Mouse (Mus musculus): Measurements from ENCODE around the gene Impdh1. TPM values are rescaled to one million over a fixed set of nuclear protein-coding genes. Genes with fewer than 3 reads are reported as not detected.
"Not testable (repeated sequence)": the region's sequence is repeated elsewhere in the genome, so short reads cannot be mapped to it uniquely, and the experiment has no call there.

The Impdh1 gene
- polyA plus RNA-seq, 1 experiment from 2014 or later = 84.1 TPM

- Histone ChIP-seq H3K36me3 (no peaks in the 10 kb centered on the region), H3K27me3 (replicated peaks) (no peaks in the 10 kb centered on the region), H3K4me3 (replicated peaks) (no peak overlapping the region), H3K4me1 (no peaks in the 10 kb centered on the region), H3K27ac (replicated peaks) (no peak overlapping the region), H3K9ac (replicated peaks) (no peak overlapping the region), H3K9me3 (replicated peaks) (no peaks in the 10 kb centered on the region), H3K4me2 (no peak overlapping the region)
- 42% methylated on average over 2 of the region's 2 CpGs for WGBS
- ATAC-seq (ENCODE audit: low FRiP score) = no peak
Observed at GRCm38 (mm10) chr6:29240806-29241205, 24.6 kb upstream of the Impdh1 start.

DNA sequence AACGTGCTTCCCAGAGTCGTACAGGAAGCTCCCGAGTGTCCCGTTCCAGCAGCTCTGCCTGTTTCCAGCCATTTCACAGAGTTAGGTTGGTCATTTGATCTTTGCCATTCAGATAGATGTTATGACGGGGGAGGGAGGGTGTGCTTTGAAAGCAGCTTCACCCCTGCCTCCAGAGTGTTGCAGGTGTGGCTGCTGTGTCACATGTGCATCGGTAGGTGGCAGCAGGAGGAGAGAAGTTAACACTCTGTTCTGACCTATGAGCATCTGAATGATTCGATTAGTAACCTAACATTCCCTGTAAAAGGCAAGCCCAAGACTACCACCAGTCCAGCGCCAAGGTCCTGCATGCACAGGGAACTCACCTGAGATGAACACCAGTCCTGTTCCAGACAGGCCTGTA is 18.1 kb upstream of the Impdh1 start:
- no peaks in the 10 kb centered on the region for H3K4me1 ChIP-seq
- H3K27ac ChIP-seq (replicated peaks) = no peak overlapping the region
- ATAC-seq (ENCODE audit: low FRiP score) = 0 out of 2 replicates have a peak, but pooled peaks have one; percentile 38
- H3K36me3 ChIP-seq = no peaks in the 10 kb centered on the region
- H3K4me2 ChIP-seq = no peak overlapping the region
- H3K9me3 ChIP-seq (replicated peaks) = no peaks in the 10 kb centered on the region
- 54% methylated on average over 8 of the region's 8 CpGs for WGBS
- H3K27me3 ChIP-seq (replicated peaks) = no peaks in the 10 kb centered on the region
- H3K4me3 ChIP-seq (replicated peaks) = no peak overlapping the region
- no peak overlapping the region for H3K9ac ChIP-seq (replicated peaks)

DNA sequence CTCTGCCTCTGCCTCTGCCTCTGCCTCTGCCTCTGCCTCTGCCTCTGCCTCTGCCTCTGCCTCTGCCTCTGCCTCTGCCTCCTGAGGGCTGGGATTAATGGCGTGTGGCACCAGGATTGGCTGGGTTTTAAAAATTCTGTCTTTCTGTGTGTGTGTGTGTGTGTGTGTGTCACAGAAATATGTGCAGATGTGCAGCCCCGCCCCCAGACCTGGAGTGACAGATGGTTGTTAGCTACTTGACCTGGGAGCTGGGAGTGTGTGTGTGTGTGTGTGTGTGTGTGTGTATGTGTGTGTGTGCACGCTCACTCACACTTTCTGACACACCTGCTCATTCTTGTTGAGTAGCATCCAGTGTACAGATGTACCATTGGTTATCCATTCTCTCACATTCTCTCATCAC is 17.5 kb upstream of the Impdh1 start:
- Histone ChIP-seq H3K27ac (replicated peaks) (no peak overlapping the region), H3K4me2 (no peak overlapping the region), H3K4me1 (no peaks in the 10 kb centered on the region), H3K9me3 (replicated peaks) (no peaks in the 10 kb centered on the region), H3K4me3 (replicated peaks) (no peak overlapping the region), H3K36me3 (no peaks in the 10 kb centered on the region), H3K9ac (replicated peaks) (no peak overlapping the region), H3K27me3 (replicated peaks) (no peaks in the 10 kb centered on the region)
- 79% methylated on average over 3 of the region's 3 CpGs for WGBS
- ATAC-seq (ENCODE audit: low FRiP score) = no peak

GRCm38 (mm10) chr6:29232321-29232720 is 16.2 kb upstream of the Impdh1 start:
- no peak overlapping the region for H3K4me3 ChIP-seq (replicated peaks)
- H3K36me3 ChIP-seq = no peaks in the 10 kb centered on the region
- 89% methylated on average over 6 of the region's 6 CpGs for WGBS
- H3K27ac ChIP-seq (replicated peaks) = no peak overlapping the region
- ATAC-seq (ENCODE audit: low FRiP score) = no peak
- no peak overlapping the region for H3K9ac ChIP-seq (replicated peaks)
- no peaks in the 10 kb centered on the region for H3K4me1 ChIP-seq
- H3K27me3 ChIP-seq (replicated peaks) = no peaks in the 10 kb centered on the region
- no peaks in the 10 kb centered on the region for H3K9me3 ChIP-seq (replicated peaks)
- H3K4me2 ChIP-seq = no peak overlapping the region

DNA sequence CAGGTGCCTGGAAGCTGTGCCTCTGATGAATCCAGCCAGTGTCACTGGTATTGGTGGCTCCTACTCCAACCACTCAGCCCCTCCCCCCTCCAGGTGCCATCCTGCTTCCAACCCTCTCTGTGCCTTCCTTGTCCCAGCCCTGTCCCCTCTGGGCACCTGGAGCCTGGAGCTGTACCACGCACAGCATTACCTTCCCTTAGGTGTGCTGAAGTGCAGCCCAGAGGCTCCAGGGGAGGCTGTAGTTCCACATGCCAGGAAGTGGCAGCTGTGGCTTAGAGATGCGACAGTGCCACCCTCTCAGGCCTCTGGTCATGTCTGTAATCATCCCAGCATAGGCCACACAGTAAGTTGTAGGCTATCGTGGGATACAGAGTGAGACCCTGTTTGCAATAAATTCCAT is 15.6 kb upstream of the Impdh1 start:
- Histone ChIP-seq H3K9ac (replicated peaks) (no peak overlapping the region), H3K4me1 (no peaks in the 10 kb centered on the region), H3K4me2 (no peak overlapping the region), H3K4me3 (replicated peaks) (no peak overlapping the region), H3K27ac (replicated peaks) (no peak overlapping the region), H3K27me3 (replicated peaks) (no peaks in the 10 kb centered on the region), H3K36me3 (no peaks in the 10 kb centered on the region), H3K9me3 (replicated peaks) (no peaks in the 10 kb centered on the region)
- WGBS = 77% methylated on average over 3 of the region's 3 CpGs
- ATAC-seq (ENCODE audit: low FRiP score) = no peak

- WGBS = 64% methylated on average over 6 of the region's 6 CpGs
- no peak overlapping the region for H3K27ac ChIP-seq (replicated peaks)
Observed at GRCm38 (mm10) chr6:29230386-29230785, 14.2 kb upstream of the Impdh1 start.

DNA sequence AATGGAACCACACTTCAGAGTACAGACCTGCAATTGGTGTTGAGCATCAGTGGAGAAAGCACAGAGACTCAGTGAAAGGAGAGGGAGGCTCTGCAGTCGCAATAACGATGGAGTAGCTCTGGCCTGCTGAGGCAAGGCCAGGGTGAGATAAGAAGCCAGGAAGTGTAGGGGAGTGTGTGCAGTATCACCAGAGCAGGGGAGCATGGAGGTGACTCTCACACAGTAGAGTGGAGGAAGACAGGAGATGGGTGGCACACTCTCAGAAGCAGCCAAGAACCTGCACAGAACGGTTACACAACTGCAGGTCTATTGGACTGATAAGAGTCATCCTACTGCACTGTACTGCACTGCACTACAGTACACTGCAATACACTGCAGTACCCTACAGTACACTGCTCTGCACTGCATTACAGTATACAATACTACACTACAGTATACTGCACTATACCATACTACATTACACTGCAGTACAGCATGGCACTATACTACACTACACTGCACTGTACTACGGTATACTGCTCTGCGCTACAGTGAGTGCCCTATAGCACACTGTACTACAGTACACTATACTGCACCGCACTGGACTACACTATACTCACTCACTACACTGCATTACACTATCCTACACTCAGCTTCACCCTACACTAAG is 13.2 kb upstream of the Impdh1 start:
- Histone ChIP-seq H3K9me3 (replicated peaks) (no peaks in the 10 kb centered on the region), H3K36me3 (no peaks in the 10 kb centered on the region), H3K4me2 (no peak overlapping the region), H3K27me3 (replicated peaks) (no peaks in the 10 kb centered on the region), H3K4me1 (no peaks in the 10 kb centered on the region), H3K9ac (replicated peaks) (no peak overlapping the region), H3K4me3 (replicated peaks) (no peak overlapping the region), H3K27ac (replicated peaks) (no peak overlapping the region)
- 91% methylated on average over 6 of the region's 6 CpGs for WGBS
- no peak; the same call in 1 of the 2 replicates for ATAC-seq (ENCODE audit: low FRiP score)

More at GRCm38 (mm10) chr6:29230386-29230785, 14.2 kb upstream of the Impdh1 start:
- H3K9ac ChIP-seq (replicated peaks) = no peak overlapping the region
- no peaks in the 10 kb centered on the region for H3K27me3 ChIP-seq (replicated peaks)
- H3K36me3 ChIP-seq = no peaks in the 10 kb centered on the region
- H3K9me3 ChIP-seq (replicated peaks) = no peaks in the 10 kb centered on the region
- no peaks in the 10 kb centered on the region for H3K4me1 ChIP-seq
- no peak overlapping the region for H3K4me3 ChIP-seq (replicated peaks)
- no peak overlapping the region for H3K4me2 ChIP-seq
- no peak for ATAC-seq (ENCODE audit: low FRiP score)

DNA sequence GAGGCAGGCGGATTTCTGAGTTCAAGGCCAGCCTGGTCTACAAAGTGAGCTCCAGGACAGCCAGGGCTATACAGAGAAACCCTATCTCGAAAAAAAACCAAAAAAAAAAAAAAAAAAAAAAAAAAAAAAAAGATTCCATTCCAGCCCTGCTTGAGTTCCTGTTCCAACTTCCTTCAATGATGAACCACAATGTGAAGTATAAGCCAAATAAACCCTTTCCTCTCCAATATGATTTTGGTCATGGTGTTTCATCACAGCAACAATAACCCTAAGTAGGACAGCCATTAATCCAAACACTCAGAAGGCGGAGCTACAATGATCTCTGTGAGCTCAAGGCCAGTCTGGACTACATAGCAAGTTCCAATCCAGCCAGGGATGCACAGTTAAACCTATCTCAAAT is 1.6 kb upstream of the Impdh1 start:
- H3K27ac ChIP-seq (replicated peaks); H3K36me3 ChIP-seq; H3K9ac ChIP-seq (replicated peaks); H3K4me3 ChIP-seq (replicated peaks); H3K4me2 ChIP-seq; ATAC-seq (ENCODE audit: low FRiP score); H3K9me3 ChIP-seq (replicated peaks); H3K27me3 ChIP-seq (replicated peaks): not testable (repeated sequence)
- 96% methylated on average over 1 of the region's 3 CpGs for WGBS
- peaks cover 33% of the 10 kb centered on the region for H3K4me1 ChIP-seq

DNA sequence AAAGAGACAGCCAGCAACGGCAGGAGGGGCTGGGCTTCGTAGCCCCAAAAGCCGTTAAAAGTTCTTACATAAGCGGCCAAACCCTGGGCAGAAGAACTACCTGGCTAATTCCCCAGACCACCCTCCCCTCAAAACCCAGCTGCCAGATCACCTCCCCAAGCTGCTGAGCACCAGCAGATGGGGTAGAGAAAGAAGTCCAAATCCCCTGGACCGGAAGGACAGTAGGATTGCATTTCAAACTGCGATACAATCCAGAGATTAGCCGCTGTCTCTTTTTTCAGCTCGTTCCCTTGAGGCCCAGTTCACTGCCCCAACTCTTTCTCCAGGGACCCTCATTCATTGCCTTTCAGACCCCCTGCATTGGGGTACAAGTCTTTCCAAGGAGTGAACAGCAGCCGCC is 983 bp downstream of the Impdh1 start:
- no peak overlapping the region for H3K27ac ChIP-seq (replicated peaks)

DNA sequence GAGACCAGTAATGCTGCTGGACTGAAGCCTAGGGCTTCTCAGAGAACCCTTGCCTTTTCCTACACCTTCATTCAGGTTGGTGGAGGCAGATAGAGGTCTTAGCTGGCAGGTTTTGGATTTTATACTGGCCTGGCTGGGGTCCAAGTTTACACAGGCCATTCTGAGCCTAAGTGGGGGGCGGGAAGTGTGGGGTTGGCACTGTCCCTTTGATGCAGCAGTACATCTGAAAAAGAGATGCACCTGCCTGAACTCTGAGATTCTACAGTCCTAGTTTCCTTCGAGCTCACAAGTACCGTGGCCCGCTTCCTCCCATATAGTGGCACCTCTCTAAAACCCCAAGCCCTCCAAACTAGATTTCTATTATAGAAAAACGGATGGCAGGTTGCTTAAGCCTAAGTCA is 1.4 kb downstream of the Impdh1 start:
- H3K9ac ChIP-seq (replicated peaks) = peak overlapping the region; percentile 71; the same call in 1 of the 2 replicates
- H3K4me2 ChIP-seq = peak overlapping the region; percentile 99
- no peaks in the 10 kb centered on the region for H3K9me3 ChIP-seq (replicated peaks)
- H3K4me3 ChIP-seq (replicated peaks) = peak overlapping the region; percentile 72
- H3K36me3 ChIP-seq = no peaks in the 10 kb centered on the region
- H3K27me3 ChIP-seq (replicated peaks) = peaks cover 8% of the 10 kb centered on the region; the same call in 1 of the 2 replicates
- no peak overlapping the region for H3K27ac ChIP-seq (replicated peaks)
- no peak for ATAC-seq (ENCODE audit: low FRiP score)
- peaks cover 54% of the 10 kb centered on the region for H3K4me1 ChIP-seq
- WGBS = 34% methylated on average over 5 of the region's 5 CpGs

More for the DNA sequence above, 983 bp downstream of the Impdh1 start:
- no peaks in the 10 kb centered on the region for H3K36me3 ChIP-seq
- H3K4me1 ChIP-seq = peaks cover 50% of the 10 kb centered on the region
- 15% methylated on average over 9 of the region's 9 CpGs for WGBS
- peak overlapping the region; percentile 72 for H3K4me3 ChIP-seq (replicated peaks)
- H3K27me3 ChIP-seq (replicated peaks) = peaks cover 8% of the 10 kb centered on the region; the same call in 1 of the 2 replicates
- H3K4me2 ChIP-seq = peak overlapping the region; percentile 99
- H3K9ac ChIP-seq (replicated peaks) = peak overlapping the region; percentile 71
- H3K9me3 ChIP-seq (replicated peaks) = no peaks in the 10 kb centered on the region
- no peak for ATAC-seq (ENCODE audit: low FRiP score)

GRCm38 (mm10) chr6:29214245-29214644 is 1.9 kb downstream of the Impdh1 start:
- WGBS = 5% methylated on average over 1 of the region's 1 CpGs
- no peaks in the 10 kb centered on the region for H3K9me3 ChIP-seq (replicated peaks)
- no peak overlapping the region for H3K9ac ChIP-seq (replicated peaks)
- H3K27me3 ChIP-seq (replicated peaks) = peaks cover 8% of the 10 kb centered on the region; the same call in 1 of the 2 replicates
- H3K4me3 ChIP-seq (replicated peaks) = no peak overlapping the region
- peaks cover 59% of the 10 kb centered on the region for H3K4me1 ChIP-seq
- H3K27ac ChIP-seq (replicated peaks) = no peak overlapping the region; the same call in 1 of the 2 replicates
- peak overlapping the region; percentile 99; the same call in 1 of the 2 replicates for H3K4me2 ChIP-seq
- ATAC-seq (ENCODE audit: low FRiP score) = no peak
- H3K36me3 ChIP-seq = no peaks in the 10 kb centered on the region

DNA sequence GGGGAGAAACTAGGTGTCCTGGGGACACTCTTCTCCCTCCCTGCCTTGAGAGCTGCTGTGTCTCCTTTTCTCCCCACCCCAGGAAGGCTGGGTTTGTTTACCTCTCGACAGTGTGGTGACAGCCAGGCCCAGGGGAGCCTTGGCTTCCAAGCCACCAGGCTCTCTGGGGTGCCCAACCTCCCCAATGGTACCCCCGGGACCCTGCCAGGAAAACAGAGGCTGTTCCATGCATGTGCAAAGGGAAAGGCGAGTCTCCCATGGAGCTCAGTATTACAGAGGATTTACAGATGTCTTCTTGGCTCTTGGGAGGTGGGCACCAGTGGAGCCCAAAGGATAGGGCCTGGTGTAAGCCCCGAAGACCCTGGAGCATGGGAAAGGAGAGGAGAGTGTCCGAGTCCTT is 2.7 kb downstream of the Impdh1 start:
- Histone ChIP-seq H3K27me3 (replicated peaks) (peaks cover 8% of the 10 kb centered on the region; the same call in 1 of the 2 replicates), H3K36me3 (no peaks in the 10 kb centered on the region), H3K4me2 (no peak overlapping the region), H3K4me3 (replicated peaks) (no peak overlapping the region), H3K9ac (replicated peaks) (no peak overlapping the region), H3K4me1 (peaks cover 67% of the 10 kb centered on the region), H3K9me3 (replicated peaks) (no peaks in the 10 kb centered on the region), H3K27ac (replicated peaks) (no peak overlapping the region; the same call in 1 of the 2 replicates)
- ATAC-seq (ENCODE audit: low FRiP score) = no peak
- 65% methylated on average over 5 of the region's 5 CpGs for WGBS

All from neural tube, embryonic 15.5 days (tissue).